Comparison of ENCODE assay signal across 12 mouse cellular contexts in genomic region chr10:128142165-128142564, GRCm38 (mm10). TPM values are rescaled to one million over a fixed set of nuclear protein-coding genes. Genes with fewer than 3 reads are reported as not detected.
DNase-seq lines count a peak whose midpoint lies in the region; ATAC-seq and TF ChIP-seq lines count a peak whose summit lies in the region.
"Had no signal": no experiment of that assay in that cellular context is flagged by ENCODE, and none has a peak within 500 bp of the region (broad histone marks: within the 10 kb centered on the region; RNA-seq: fewer than 3 reads in every experiment).

No protein-coding gene starts in this region.

- H3K27ac ChIP-seq in kidney, embryonic 16.5 days (ENCODE audit: low read length), result no peak overlapping the region
- no peak overlapping the region for H3K27ac ChIP-seq in midbrain, postnatal 0 days (ENCODE audit: low read depth, low read length)
- H3K27ac ChIP-seq in midbrain, embryonic 15.5 days, result no peak overlapping the region
- H3K27ac ChIP-seq: midbrain, embryonic 12.5 days had no signal

- 56% methylated on average over 2 of the region's 2 CpGs for WGBS in kidney, embryonic 16.5 days
- 65% methylated on average over 2 of the region's 2 CpGs for WGBS in midbrain, postnatal 0 days
- 68% methylated on average over 2 of the region's 2 CpGs for WGBS in midbrain, embryonic 15.5 days

- H3K36me3 ChIP-seq in kidney, embryonic 16.5 days (ENCODE audit: insufficient read depth, low read length), result peaks cover 43% of the 10 kb centered on the region
- H3K36me3 ChIP-seq in midbrain, postnatal 0 days (ENCODE audit: insufficient read depth, low read length), result no peaks in the 10 kb centered on the region
- H3K36me3 ChIP-seq in midbrain, embryonic 15.5 days (replicated peaks), result no peaks in the 10 kb centered on the region

- no peak for ATAC-seq in kidney, embryonic 16.5 days (ENCODE audit: low FRiP score, low TSS enrichment)
- no peak for ATAC-seq in midbrain, postnatal 0 days (ENCODE audit: low FRiP score)
- no peak for ATAC-seq in midbrain, embryonic 15.5 days (replicated peaks)

- peak; percentile 61 for TF ChIP-seq CTCF in midbrain, postnatal 0 days (IDR thresholded peaks at IDR 0.05)

- H3K9ac ChIP-seq in kidney, embryonic 16.5 days (replicated peaks; ENCODE audit: low read length), result no peak overlapping the region
- H3K9ac ChIP-seq in midbrain, postnatal 0 days (replicated peaks; ENCODE audit: low read length, poor library complexity, severe bottlenecking), result no peak overlapping the region
- H3K9ac ChIP-seq in midbrain, embryonic 15.5 days, result no peak overlapping the region
- H3K9ac ChIP-seq: midbrain, embryonic 12.5 days had no signal

- no peaks in the 10 kb centered on the region for H3K27me3 ChIP-seq in kidney, embryonic 16.5 days (ENCODE audit: insufficient read depth, low read length)
- H3K27me3 ChIP-seq in midbrain, postnatal 0 days (ENCODE audit: insufficient read depth, low read length), result no peaks in the 10 kb centered on the region
- H3K27me3 ChIP-seq in midbrain, embryonic 15.5 days (replicated peaks), result no peaks in the 10 kb centered on the region
- H3K27me3 ChIP-seq: midbrain, embryonic 12.5 days had no signal

- no peaks in the 10 kb centered on the region for H3K4me1 ChIP-seq in kidney, embryonic 16.5 days (ENCODE audit: insufficient read depth, low read length)
- no peaks in the 10 kb centered on the region for H3K4me1 ChIP-seq in midbrain, postnatal 0 days (ENCODE audit: insufficient read depth, low read length)
- H3K4me1 ChIP-seq in midbrain, embryonic 15.5 days, result no peaks in the 10 kb centered on the region
- H3K4me1 ChIP-seq: midbrain, embryonic 12.5 days had no signal

- DNase-seq in adrenal gland, postnatal 10 days, result peak; percentile 34
- no peak for DNase-seq in adrenal gland, adult 2 months
- peak; percentile 21 for DNase-seq in kidney, adult 18-20 months
- DNase-seq in midbrain, postnatal 0 days (ENCODE audit: low spot score), result no peak
- peak; percentile 52 for DNase-seq in lung, postnatal 36 days
- DNase-seq in adrenal gland, postnatal 4 days (ENCODE audit: low spot score in 2 of 2), result no peak
- DNase-seq: gastrocnemius, postnatal 14 days; heart, postnatal 14 days; right cerebral cortex, postnatal 14 days had no signal

- H3K9me3 ChIP-seq in kidney, embryonic 16.5 days (ENCODE audit: low read length), result no peaks in the 10 kb centered on the region
- no peaks in the 10 kb centered on the region for H3K9me3 ChIP-seq in midbrain, postnatal 0 days (ENCODE audit: low read length)
- no peaks in the 10 kb centered on the region for H3K9me3 ChIP-seq in midbrain, embryonic 15.5 days
- H3K9me3 ChIP-seq: midbrain, embryonic 12.5 days had no signal

- no peak overlapping the region for H3K4me2 ChIP-seq in kidney, embryonic 16.5 days (replicated peaks; ENCODE audit: low read depth, low read length)
- no peak overlapping the region for H3K4me2 ChIP-seq in midbrain, postnatal 0 days (ENCODE audit: low read depth, low read length, poor library complexity, severe bottlenecking)
- H3K4me2 ChIP-seq in midbrain, embryonic 15.5 days, result no peak overlapping the region
- H3K4me2 ChIP-seq: midbrain, embryonic 12.5 days had no signal

- H3K4me3 ChIP-seq in kidney, embryonic 16.5 days (ENCODE audit: low read length), result no peak overlapping the region
- no peak overlapping the region for H3K4me3 ChIP-seq in midbrain, postnatal 0 days (ENCODE audit: low read depth, low read length)
- no peak overlapping the region for H3K4me3 ChIP-seq in midbrain, embryonic 15.5 days
- H3K4me3 ChIP-seq: midbrain, embryonic 12.5 days had no signal

RNA-seq across cellular contexts. Expression of gene Rbms2, which starts 37.9 kb away (rescaled TPM):
- 10 to 100 TPM; 65.3 to 74.8 TPM for total RNA-seq in adrenal gland, postnatal 10 days (2021)
- total RNA-seq in adrenal gland, adult 2 months (2021), result 100 to 1,000 TPM in 1 of 2 experiments, 10 to 100 TPM in 1; 99.3 to 124 TPM
- 118 and 130 TPM in 2 replicates for polyA plus RNA-seq in adrenal gland, adult 2 months (2012; rRNA removed)
- 39.8 and 43.6 TPM in 2 replicates for polyA plus RNA-seq in kidney, embryonic 16.5 days (2015; fragmentation: Nextera tagmentation; extraction: Ambion mirVana)
- 11.1 and 12.9 TPM in 2 replicates for total RNA-seq in midbrain, postnatal 0 days (2014; rRNA removed)
- polyA plus RNA-seq in midbrain, postnatal 0 days (2015; fragmentation: Nextera tagmentation; extraction: Ambion mirVana), result 5.2 and 5.3 TPM in 2 replicates
- 8.9 and 9.2 TPM in 2 replicates for polyA plus RNA-seq in midbrain, embryonic 15.5 days (2015; fragmentation: Nextera tagmentation; extraction: Ambion mirVana)
- total RNA-seq in adrenal gland, postnatal 4 days (2021), result 100 to 1,000 TPM in 1 of 2 experiments, 10 to 100 TPM in 1; 90.2 to 104 TPM

RNA-seq across cellular contexts. Expression of gene Baz2a, which starts 50.8 kb away (rescaled TPM):
- 10 to 100 TPM; 37.1 to 51.9 TPM for total RNA-seq in adrenal gland, postnatal 10 days (2021)
- 10 to 100 TPM; 40.8 to 49.6 TPM for total RNA-seq in adrenal gland, adult 2 months (2021)
- polyA plus RNA-seq in adrenal gland, adult 2 months (2012; rRNA removed), result 24.5 and 31.6 TPM in 2 replicates
- polyA plus RNA-seq in kidney, embryonic 16.5 days (2015; fragmentation: Nextera tagmentation; extraction: Ambion mirVana), result 10.9 and 14.3 TPM in 2 replicates
- total RNA-seq in midbrain, postnatal 0 days (2014; rRNA removed), result 14.0 and 17.3 TPM in 2 replicates
- polyA plus RNA-seq in midbrain, postnatal 0 days (2015; fragmentation: Nextera tagmentation; extraction: Ambion mirVana), result 8.0 and 9.3 TPM in 2 replicates
- 9.2 and 10.9 TPM in 2 replicates for polyA plus RNA-seq in midbrain, embryonic 15.5 days (2015; fragmentation: Nextera tagmentation; extraction: Ambion mirVana)
- total RNA-seq in adrenal gland, postnatal 4 days (2021), result 10 to 100 TPM; 70.6 to 72.2 TPM

RNA-seq across cellular contexts. Expression of gene Gls2, which starts 52.1 kb away (rescaled TPM):
- 10 to 100 TPM; 12.8 to 22.3 TPM for total RNA-seq in adrenal gland, postnatal 10 days (2021)
- 1 to 10 TPM; 2.5 to 3.7 TPM for total RNA-seq in adrenal gland, adult 2 months (2021)
- 3.8 and 7.5 TPM in 2 replicates for polyA plus RNA-seq in adrenal gland, adult 2 months (2012; rRNA removed)
- polyA plus RNA-seq in kidney, embryonic 16.5 days (2015; fragmentation: Nextera tagmentation; extraction: Ambion mirVana), result 1.1 and 1.3 TPM in 2 replicates
- 2.5 and 4.4 TPM in 2 replicates for total RNA-seq in midbrain, postnatal 0 days (2014; rRNA removed)
- 1.2 and 2.5 TPM in 2 replicates for polyA plus RNA-seq in midbrain, postnatal 0 days (2015; fragmentation: Nextera tagmentation; extraction: Ambion mirVana)
- polyA plus RNA-seq in midbrain, embryonic 15.5 days (2015; fragmentation: Nextera tagmentation; extraction: Ambion mirVana), result 1.2 and 1.7 TPM in 2 replicates
- 1 to 10 TPM; 4.8 to 8.2 TPM for total RNA-seq in adrenal gland, postnatal 4 days (2021)

RNA-seq across cellular contexts. Expression of gene Atp5b, which starts 59.1 kb away (rescaled TPM):
- total RNA-seq in adrenal gland, postnatal 10 days (2021), result 1,000 to 10,000 TPM; 4,995 to 5,524 TPM
- total RNA-seq in adrenal gland, adult 2 months (2021), result 1,000 to 10,000 TPM; 2,694 to 3,346 TPM
- 7,039 and 9,498 TPM in 2 replicates for polyA plus RNA-seq in adrenal gland, adult 2 months (2012; rRNA removed)
- polyA plus RNA-seq in kidney, embryonic 16.5 days (2015; fragmentation: Nextera tagmentation; extraction: Ambion mirVana), result 3,411 and 3,412 TPM in 2 replicates
- total RNA-seq in midbrain, postnatal 0 days (2014; rRNA removed), result 4,011 and 6,126 TPM in 2 replicates
- 2,103 and 2,155 TPM in 2 replicates for polyA plus RNA-seq in midbrain, postnatal 0 days (2015; fragmentation: Nextera tagmentation; extraction: Ambion mirVana)
- polyA plus RNA-seq in midbrain, embryonic 15.5 days (2015; fragmentation: Nextera tagmentation; extraction: Ambion mirVana), result 2,030 and 2,053 TPM in 2 replicates
- 1,000 to 10,000 TPM; 2,157 to 2,362 TPM for total RNA-seq in adrenal gland, postnatal 4 days (2021)

Comparison
In these comparisons a context has a peak if more than half of its experiments do, and no peak if none do; other contexts are left out.
1. DNase-seq: peak in adrenal gland, postnatal 10 days (single experiment), kidney, adult 18-20 months (single experiment) and lung, postnatal 36 days (single experiment); none in adrenal gland, adult 2 months (single experiment), midbrain, postnatal 0 days (single experiment) and adrenal gland, postnatal 4 days (0 of 2).